29 mouse cellular contexts compared by ENCODE assay signal in the genomic region with DNA sequence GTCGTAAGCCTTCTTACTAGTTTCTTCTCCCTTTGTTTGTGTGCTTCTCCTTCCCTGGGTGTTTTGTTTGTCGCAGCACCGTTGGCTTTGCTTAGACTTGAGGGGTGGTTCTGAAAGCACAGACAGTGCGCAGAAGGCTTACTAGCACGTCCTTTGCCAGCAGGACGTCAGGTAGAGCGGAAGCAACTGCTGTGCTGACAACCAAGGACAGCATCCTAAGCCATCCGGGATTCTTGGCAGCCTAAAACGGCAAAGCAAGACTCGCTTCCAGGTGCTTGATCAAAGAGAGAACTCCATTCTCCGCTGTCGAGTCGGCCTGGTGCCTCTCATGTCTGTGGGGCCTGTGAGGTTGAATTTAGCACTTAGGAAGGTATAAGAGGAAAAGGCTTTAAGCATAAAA. TPM values are rescaled to one million over a fixed set of nuclear protein-coding genes. Genes with fewer than 3 reads are reported as not detected.
DNase-seq lines count a peak whose midpoint lies in the region; ATAC-seq lines count a peak whose summit lies in the region.
"Had no signal": no experiment of that assay in that cellular context is flagged by ENCODE, and none has a peak within 500 bp of the region (broad histone marks: within the 10 kb centered on the region; RNA-seq: fewer than 3 reads in every experiment).

No protein-coding gene starts in this region.

- WGBS in embryonic facial prominence, embryonic 14.5 days, result 70% methylated on average over 13 of the region's 13 CpGs
- WGBS in embryonic facial prominence, embryonic 10.5 days, result 79% methylated on average over 13 of the region's 13 CpGs
- 77% methylated on average over 13 of the region's 13 CpGs for WGBS in midbrain, embryonic 11.5 days
- WGBS in midbrain, embryonic 15.5 days, result 78% methylated on average over 13 of the region's 13 CpGs

- H3K27me3 ChIP-seq in embryonic facial prominence, embryonic 14.5 days (replicated peaks; ENCODE audit: control insufficient read depth, insufficient read depth, low read length), result no peaks in the 10 kb centered on the region
- no peaks in the 10 kb centered on the region for H3K27me3 ChIP-seq in embryonic facial prominence, embryonic 10.5 days (replicated peaks; ENCODE audit: low read depth, poor library complexity, severe bottlenecking)
- H3K27me3 ChIP-seq in midbrain, embryonic 11.5 days (ENCODE audit: control insufficient read depth, insufficient read depth, low read length), result no peaks in the 10 kb centered on the region
- no peaks in the 10 kb centered on the region for H3K27me3 ChIP-seq in midbrain, embryonic 15.5 days (replicated peaks)
- H3K27me3 ChIP-seq: CH12.LX; hindbrain, embryonic 13.5 days; liver, embryonic 12.5 days; megakaryocyte, embryonic 14.5 days; midbrain, embryonic 13.5 days; Patski had no signal

- no peak overlapping the region for H3K4me3 ChIP-seq in embryonic facial prominence, embryonic 14.5 days (ENCODE audit: low read depth, low read length)
- H3K4me3 ChIP-seq in embryonic facial prominence, embryonic 10.5 days, result no peak overlapping the region
- H3K4me3 ChIP-seq in midbrain, embryonic 11.5 days (ENCODE audit: low read depth, low read length), result no peak overlapping the region
- no peak overlapping the region for H3K4me3 ChIP-seq in midbrain, embryonic 15.5 days
- H3K4me3 ChIP-seq: hindbrain, embryonic 13.5 days; liver, embryonic 12.5 days; megakaryocyte, embryonic 14.5 days; midbrain, embryonic 13.5 days had no signal

- H3K27ac ChIP-seq in embryonic facial prominence, embryonic 14.5 days (replicated peaks; ENCODE audit: low read depth, low read length), result no peak overlapping the region
- H3K27ac ChIP-seq in embryonic facial prominence, embryonic 10.5 days (replicated peaks), result no peak overlapping the region
- H3K27ac ChIP-seq in midbrain, embryonic 11.5 days (ENCODE audit: low read depth, low read length), result no peak overlapping the region
- no peak overlapping the region for H3K27ac ChIP-seq in midbrain, embryonic 15.5 days
- H3K27ac ChIP-seq: hindbrain, embryonic 13.5 days; liver, embryonic 12.5 days; midbrain, embryonic 13.5 days had no signal

- H3K36me3 ChIP-seq in embryonic facial prominence, embryonic 14.5 days (ENCODE audit: control insufficient read depth, insufficient read depth, low read length), result peaks cover 15% of the 10 kb centered on the region; the same call in 1 of the 2 replicates
- peaks cover 42% of the 10 kb centered on the region for H3K36me3 ChIP-seq in embryonic facial prominence, embryonic 10.5 days (replicated peaks)
- H3K36me3 ChIP-seq in midbrain, embryonic 11.5 days (ENCODE audit: control insufficient read depth, insufficient read depth, low read length), result no peaks in the 10 kb centered on the region
- H3K36me3 ChIP-seq in midbrain, embryonic 15.5 days (replicated peaks), result no peaks in the 10 kb centered on the region; the same call in 1 of the 2 replicates

- H3K9me3 ChIP-seq in embryonic facial prominence, embryonic 14.5 days (ENCODE audit: control insufficient read depth, low read length), result no peaks in the 10 kb centered on the region
- no peaks in the 10 kb centered on the region for H3K9me3 ChIP-seq in embryonic facial prominence, embryonic 10.5 days
- no peaks in the 10 kb centered on the region for H3K9me3 ChIP-seq in midbrain, embryonic 11.5 days (ENCODE audit: control insufficient read depth, low read length)
- H3K9me3 ChIP-seq in midbrain, embryonic 15.5 days, result no peaks in the 10 kb centered on the region
- H3K9me3 ChIP-seq: hindbrain, embryonic 13.5 days; liver, embryonic 12.5 days; megakaryocyte, embryonic 14.5 days; midbrain, embryonic 13.5 days had no signal

- no peak overlapping the region for H3K4me2 ChIP-seq in embryonic facial prominence, embryonic 14.5 days (ENCODE audit: low read depth, low read length)
- H3K4me2 ChIP-seq in midbrain, embryonic 11.5 days, result no peak overlapping the region
- H3K4me2 ChIP-seq in midbrain, embryonic 15.5 days, result no peak overlapping the region
- H3K4me2 ChIP-seq: heart, embryonic 11.5 days; hindbrain, embryonic 13.5 days; liver, embryonic 12.5 days; midbrain, embryonic 13.5 days had no signal

- DNase-seq in adrenal gland, postnatal 14 days, result peak; percentile 18
- no peak for DNase-seq in adrenal gland, adult 8-10 months
- peak; percentile 23 for DNase-seq in embryonic facial prominence, embryonic 14.5 days (ENCODE audit: low spot score)
- DNase-seq in embryonic facial prominence, embryonic 10.5 days (ENCODE audit: low spot score), result no peak
- peak; percentile 19 for DNase-seq in midbrain, embryonic 11.5 days (ENCODE audit: low spot score, missing footprints)
- no peak for DNase-seq in gastrocnemius, adult 18-20 months (ENCODE audit: low spot score)
- DNase-seq: cerebellum, adult 8-10 months; gastrocnemius, postnatal 25 days; heart, adult 18-20 months; heart, postnatal 4 days; kidney, adult 8-10 months; kidney, postnatal 10 days; layer of hippocampus, postnatal 36 days; left cerebral cortex, postnatal 4 days; lung, adult 18-20 months; lung, postnatal 4 days; retina, postnatal 1 day; right cerebral cortex, postnatal 14 days; thymus, postnatal 4 days had no signal

- no peak for ATAC-seq in embryonic facial prominence, embryonic 14.5 days (ENCODE audit: low read depth)
- no peak for ATAC-seq in midbrain, embryonic 11.5 days (ENCODE audit: low FRiP score)
- no peak for ATAC-seq in midbrain, embryonic 15.5 days (replicated peaks)
- ATAC-seq: intestine, embryonic 16.5 days; liver, embryonic 12.5 days; lung, postnatal 0 days; midbrain, embryonic 13.5 days; Patski had no signal

- H3K9ac ChIP-seq in embryonic facial prominence, embryonic 14.5 days (ENCODE audit: low read depth, low read length), result no peak overlapping the region
- H3K9ac ChIP-seq in midbrain, embryonic 11.5 days (ENCODE audit: low read length), result no peak overlapping the region
- H3K9ac ChIP-seq in midbrain, embryonic 15.5 days, result no peak overlapping the region
- H3K9ac ChIP-seq: hindbrain, embryonic 13.5 days; liver, embryonic 12.5 days; midbrain, embryonic 13.5 days had no signal

- H3K4me1 ChIP-seq in embryonic facial prominence, embryonic 14.5 days (ENCODE audit: control insufficient read depth, insufficient read depth, low read length), result no peaks in the 10 kb centered on the region; the same call in 1 of the 2 replicates
- no peaks in the 10 kb centered on the region for H3K4me1 ChIP-seq in embryonic facial prominence, embryonic 10.5 days
- no peaks in the 10 kb centered on the region for H3K4me1 ChIP-seq in midbrain, embryonic 11.5 days (ENCODE audit: control insufficient read depth, insufficient read depth, low read length)
- no peaks in the 10 kb centered on the region for H3K4me1 ChIP-seq in midbrain, embryonic 15.5 days
- H3K4me1 ChIP-seq: hindbrain, embryonic 13.5 days; midbrain, embryonic 13.5 days had no signal

RNA-seq across cellular contexts. Expression of a gene that starts 44.9 kb away (rescaled TPM):
- 15.2 and 16.9 TPM in 2 replicates for total RNA-seq in adrenal gland, postnatal 14 days (2021)
- 10 to 100 TPM; 15.1 to 22.2 (median 19.4) TPM for total RNA-seq in adrenal gland, adult 8-10 months (2022)
- 19.3 and 23.3 TPM in 2 replicates for polyA plus RNA-seq in embryonic facial prominence, embryonic 14.5 days (2014; fragmentation: Nextera tagmentation; extraction: Ambion mirVana)
- polyA plus RNA-seq in embryonic facial prominence, embryonic 10.5 days (2016; fragmentation: Nextera tagmentation; extraction: Ambion mirVana), result 41.8 and 43.4 TPM in 2 replicates
- 32.8 and 36.9 TPM in 2 replicates for polyA plus RNA-seq in midbrain, embryonic 11.5 days (2014; fragmentation: Nextera tagmentation; extraction: Ambion mirVana)
- 20.7 and 21.6 TPM in 2 replicates for polyA plus RNA-seq in midbrain, embryonic 15.5 days (2015; fragmentation: Nextera tagmentation; extraction: Ambion mirVana)
- total RNA-seq in gastrocnemius, adult 18-20 months (2021), result 1 to 10 TPM; 8.0 to 9.8 TPM

Comparison
In these comparisons a context has a peak if more than half of its experiments do, and no peak if none do; other contexts are left out.
1. DNase-seq: peak in adrenal gland, postnatal 14 days (single experiment), embryonic facial prominence, embryonic 14.5 days (single experiment) and midbrain, embryonic 11.5 days (single experiment); none in adrenal gland, adult 8-10 months (single experiment), embryonic facial prominence, embryonic 10.5 days (single experiment) and gastrocnemius, adult 18-20 months (single experiment).